Mouse (Mus musculus): ENCODE data around the gene Plch1. TPM values are rescaled to one million over a fixed set of nuclear protein-coding genes. Genes with fewer than 3 reads are reported as not detected.

Plch1 gene
- total and polyA plus RNA-seq, 3 experiments = 0.07 to 0.14 TPM; not detected in 1

DNA sequence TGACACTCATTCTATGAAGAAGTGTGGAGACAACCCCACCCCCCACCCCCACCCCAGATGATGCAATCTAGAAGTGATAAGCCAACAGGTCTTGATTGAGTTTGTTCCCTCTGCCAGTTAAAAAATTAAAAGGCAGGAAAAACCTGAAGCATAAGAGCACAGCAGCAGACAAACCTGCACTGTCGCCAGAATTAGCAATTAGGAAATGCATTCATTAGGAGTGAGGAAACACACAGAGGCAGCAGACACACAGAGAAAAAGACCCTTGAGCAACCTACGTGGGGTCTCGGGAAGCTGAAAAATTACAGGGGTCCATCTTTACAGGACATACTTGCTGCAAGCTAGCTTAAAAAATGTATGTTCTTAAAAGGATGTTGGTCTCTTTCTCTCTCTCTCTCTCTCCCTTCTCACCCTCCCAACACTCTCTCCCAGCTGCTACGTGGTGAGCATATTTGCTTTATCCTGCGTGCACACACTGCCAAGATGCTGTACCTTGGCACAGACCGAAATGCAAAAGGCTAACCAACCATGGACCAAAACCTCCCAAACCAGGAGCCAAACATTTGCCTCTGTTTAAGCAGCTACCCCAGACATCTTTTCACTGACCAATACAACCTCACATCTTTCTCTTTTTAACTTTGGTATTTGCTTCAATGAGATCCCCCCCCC, 234.6 kb downstream of the Plch1 start:
- H3K4me3 ChIP-seq = no peak overlapping the region
- 62% methylated on average over 6 of the region's 6 CpGs for WGBS
- no peaks in the 10 kb centered on the region for H3K27me3 ChIP-seq (ENCODE audit: control insufficient read depth, insufficient read depth, low read length)
- no peak overlapping the region for H3K9ac ChIP-seq (ENCODE audit: low read depth, low read length)
- no peak for DNase-seq
- H3K36me3 ChIP-seq (ENCODE audit: control insufficient read depth, insufficient read depth, low read length) = no peaks in the 10 kb centered on the region
- H3K4me1 ChIP-seq (ENCODE audit: control insufficient read depth, insufficient read depth, low read length) = no peaks in the 10 kb centered on the region
- no peak overlapping the region for H3K27ac ChIP-seq
- intact Hi-C loops (cut with DNase I) = no loop called here
- H3K79me2 ChIP-seq (replicated peaks; ENCODE audit: control insufficient read depth, insufficient read depth, low read length) = no peaks in the 10 kb centered on the region
- TF ChIP-seq EP300 (IDR thresholded peaks at IDR 0.05; ENCODE audit: insufficient read depth, low read depth, low read length) = no peak
- TF ChIP-seq CTCF (IDR thresholded peaks at IDR 0.05) = no peak
- TF ChIP-seq POLR2A (IDR thresholded peaks at IDR 0.05; ENCODE audit: insufficient read depth, low read depth, low read length) = no peak

Other genes with a start within 250 kb of the Plch1 start
- gene E130311K13Rik, start 30.0 kb upstream of the Plch1 start, total RNA-seq (2021) = 10 to 100 TPM; 10.9 to 11.8 TPM
- 3.3 and 3.9 TPM in 2 replicates for gene E130311K13Rik, start 30.0 kb upstream of the Plch1 start, polyA plus RNA-seq (2012; rRNA removed)
- gene Slc33a1, start 65.3 kb upstream of the Plch1 start, total RNA-seq (2021) = 10 to 100 TPM; 10.9 to 13.4 TPM
- gene Slc33a1, start 65.3 kb upstream of the Plch1 start, polyA plus RNA-seq (2012; rRNA removed) = 6.0 and 11.8 TPM in 2 replicates
- gene Gmps, start 76.6 kb upstream of the Plch1 start, total RNA-seq (2021) = 10 to 100 TPM; 24.6 to 27.4 TPM
- gene Gmps, start 76.6 kb upstream of the Plch1 start, polyA plus RNA-seq (2012; rRNA removed) = 4.4 and 10.3 TPM in 2 replicates
- gene Vmn2r1, start 182.1 kb upstream of the Plch1 start, total RNA-seq (2021) = not detected
- not detected in 2 replicates for gene Vmn2r1, start 182.1 kb upstream of the Plch1 start, polyA plus RNA-seq (2012; rRNA removed)
- gene Vmn2r2, start 242.5 kb upstream of the Plch1 start, total RNA-seq (2021) = not detected
- not detected in 2 replicates for gene Vmn2r2, start 242.5 kb upstream of the Plch1 start, polyA plus RNA-seq (2012; rRNA removed)

Data from heart, adult 2 months (tissue).